Mouse (Mus musculus): ENCODE data around the gene Erich4. TPM values are rescaled to one million over a fixed set of nuclear protein-coding genes. Genes with fewer than 3 reads are reported as not detected.
A peak's percentile ranks its signal among the peaks of the same experiment; 100 is the strongest.

Erich4 gene
- total RNA-seq, 2 experiments from 2014 or later = not detected

- DNase-seq (ENCODE audit: low spot score in 2 of 2) = no peak
Measured at GRCm38 (mm10) chr7:25624851-25625250, 9.2 kb upstream of the Erich4 start.

- DNase-seq (ENCODE audit: low spot score in 2 of 2) = no peak
Measured at GRCm38 (mm10) chr7:25623857-25624370, 8.2 kb upstream of the Erich4 start.

- DNase-seq (ENCODE audit: low spot score in 2 of 2) = peak in 1 of 2 experiments; percentile 19
Measured at GRCm38 (mm10) chr7:25620751-25621150, 5.1 kb upstream of the Erich4 start.

- DNase-seq (ENCODE audit: low spot score in 2 of 2) = peak in 1 of 2 experiments; percentile 9
Measured at GRCm38 (mm10) chr7:25620101-25620500, 4.4 kb upstream of the Erich4 start.

- DNase-seq (ENCODE audit: low spot score in 2 of 2) = no peak
Measured at GRCm38 (mm10) chr7:25619722-25619991, 4.0 kb upstream of the Erich4 start.

- DNase-seq (ENCODE audit: low spot score in 2 of 2) = peak; percentile 89 to 91
Measured at GRCm38 (mm10) chr7:25618865-25619721, 3.4 kb upstream of the Erich4 start, which contains the start of gene Dmac2. TSS of gene Dmac2 (plus strand) at chr7:25619414.

DNA sequence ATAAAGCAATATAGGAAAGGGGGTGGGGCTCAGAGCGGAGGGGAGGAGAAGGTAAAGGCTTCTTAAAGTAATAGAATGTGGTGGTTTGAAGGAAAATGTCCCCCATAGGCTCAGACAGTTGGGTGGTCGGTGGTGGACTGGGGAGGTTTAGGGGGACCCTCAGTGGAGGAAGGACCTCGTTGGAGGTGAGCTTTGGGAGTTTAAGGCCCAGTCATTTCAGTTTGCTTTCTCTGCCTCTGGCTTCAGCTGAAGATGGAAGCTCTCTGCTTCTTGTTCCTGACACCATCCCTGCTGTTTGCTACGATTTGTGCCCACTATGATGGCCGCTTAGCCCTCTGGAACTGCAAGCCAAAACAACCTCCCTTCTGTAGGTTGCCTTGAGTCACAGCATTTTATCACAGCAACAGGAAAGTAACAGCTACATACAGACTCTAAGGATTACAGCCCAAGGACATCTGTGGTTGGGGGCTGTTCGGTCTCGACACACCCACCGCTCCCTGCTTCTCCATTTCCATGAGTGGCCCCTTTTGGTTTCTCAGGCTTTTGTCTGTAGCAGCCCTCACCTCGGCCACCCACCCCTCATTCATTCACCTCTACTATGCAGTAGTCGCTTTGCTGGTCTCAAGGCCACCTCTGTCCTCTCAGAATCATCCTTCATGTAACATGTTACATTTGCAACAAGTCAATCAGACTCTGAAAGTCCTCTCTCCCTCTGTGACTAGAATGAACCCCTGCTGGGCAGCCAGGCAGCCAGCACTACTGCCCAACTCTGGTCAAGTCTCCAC lies 1.9 kb upstream of the Erich4 start:
- peak in 1 of 2 experiments; percentile 16 for DNase-seq (ENCODE audit: low spot score in 2 of 2)

DNA sequence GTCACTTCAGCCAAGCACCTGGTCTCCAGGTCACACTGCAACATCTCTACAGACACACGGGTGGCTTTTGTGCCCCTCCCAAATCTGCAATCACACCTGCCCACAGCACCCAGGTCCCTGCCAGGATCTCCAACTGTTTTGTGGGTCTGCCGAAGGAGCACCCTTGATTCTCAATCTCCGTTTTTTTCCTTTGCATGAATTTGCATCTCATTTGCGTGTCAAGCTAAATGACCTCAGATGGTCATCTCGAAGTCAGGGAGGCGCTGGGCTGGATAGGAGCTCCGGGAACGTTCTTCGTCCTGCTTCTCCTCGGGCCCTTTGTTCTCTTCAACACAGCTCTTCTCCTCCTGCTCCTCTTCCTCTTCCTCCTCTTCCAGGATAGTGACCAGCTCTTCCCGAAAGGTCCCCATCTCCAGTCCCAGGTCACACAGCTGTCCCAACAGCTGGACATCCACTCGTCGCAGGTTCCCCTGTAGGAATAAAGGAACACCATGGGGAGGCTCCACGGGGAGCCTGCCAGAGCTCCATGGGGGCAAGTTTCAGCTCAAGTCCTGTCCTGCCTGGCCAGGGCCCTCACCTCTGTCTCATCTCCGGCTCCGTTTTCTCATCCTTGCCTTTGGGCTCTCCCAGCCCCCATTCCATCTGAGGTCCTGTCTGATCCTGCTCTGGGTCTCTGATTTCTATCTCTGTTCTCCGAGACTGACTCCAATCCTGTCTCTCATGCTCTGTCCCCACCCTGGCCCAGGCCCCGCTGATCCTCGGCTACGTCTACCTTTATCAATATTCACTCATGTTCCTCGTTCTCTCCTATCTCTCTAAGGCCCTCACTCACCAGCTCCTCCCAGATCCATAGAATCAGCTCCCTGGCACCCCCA lies 624 bp downstream of the Erich4 start:
- no peak for DNase-seq (ENCODE audit: low spot score in 2 of 2)

- DNase-seq (ENCODE audit: low spot score in 2 of 2) = no peak
Measured at GRCm38 (mm10) chr7:25614086-25614485, 1.6 kb downstream of the Erich4 start.

- DNase-seq (ENCODE audit: low spot score in 2 of 2) = no peak
Measured at GRCm38 (mm10) chr7:25611501-25611900, 4.2 kb downstream of the Erich4 start.

DNA sequence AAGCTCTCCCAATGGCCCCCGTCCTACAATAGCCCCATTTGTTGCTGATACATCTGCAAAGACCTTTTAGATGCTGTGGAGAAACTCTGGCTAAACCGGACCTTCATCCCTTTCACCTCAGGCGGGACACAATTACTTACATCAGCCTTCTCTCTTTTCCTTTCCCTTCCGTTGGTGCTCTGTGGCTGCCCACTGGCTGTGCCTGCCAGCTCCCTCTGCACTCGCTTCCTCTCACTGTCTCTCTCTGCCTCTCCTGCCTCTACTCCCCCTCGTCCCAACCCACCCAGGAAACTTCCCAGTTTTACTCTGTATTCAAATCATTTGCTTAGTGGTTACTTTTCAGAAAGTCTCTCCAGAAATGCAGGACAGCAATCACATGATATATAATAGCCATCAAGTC lies 5.6 kb downstream of the Erich4 start:
- DNase-seq (ENCODE audit: low spot score in 2 of 2) = no peak

- no peak for DNase-seq (ENCODE audit: low spot score in 2 of 2)
Measured at GRCm38 (mm10) chr7:25607196-25607595, 8.5 kb downstream of the Erich4 start.

GRCm38 (mm10) chr7:25606625-25607063 lies 9.0 kb downstream of the Erich4 start:
- no peak for DNase-seq (ENCODE audit: low spot score in 2 of 2)

- DNase-seq (ENCODE audit: low spot score in 2 of 2) = no peak
Measured at GRCm38 (mm10) chr7:25601346-25601745, 14.3 kb downstream of the Erich4 start.

DNA sequence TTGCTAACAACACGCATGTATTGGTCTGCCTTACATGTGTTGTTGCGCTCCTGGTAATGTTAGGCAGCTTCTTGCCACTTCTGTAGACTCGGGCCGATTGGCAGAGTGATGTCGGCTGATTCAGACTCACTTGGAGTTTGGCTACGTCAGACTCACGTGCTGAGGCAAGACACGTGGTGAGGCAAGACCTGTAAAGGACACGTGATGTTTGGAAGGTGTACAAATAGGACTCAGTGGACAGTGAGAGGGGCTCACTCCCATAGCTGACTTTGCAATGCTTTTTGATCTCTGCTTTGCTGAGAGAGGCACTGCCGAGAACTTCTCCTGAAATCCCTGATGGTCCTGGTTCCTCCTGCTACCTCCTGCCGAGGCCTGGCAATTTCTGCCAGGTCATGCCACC lies 15.0 kb downstream of the Erich4 start:
- no peak for DNase-seq (ENCODE audit: low spot score in 2 of 2)

DNA sequence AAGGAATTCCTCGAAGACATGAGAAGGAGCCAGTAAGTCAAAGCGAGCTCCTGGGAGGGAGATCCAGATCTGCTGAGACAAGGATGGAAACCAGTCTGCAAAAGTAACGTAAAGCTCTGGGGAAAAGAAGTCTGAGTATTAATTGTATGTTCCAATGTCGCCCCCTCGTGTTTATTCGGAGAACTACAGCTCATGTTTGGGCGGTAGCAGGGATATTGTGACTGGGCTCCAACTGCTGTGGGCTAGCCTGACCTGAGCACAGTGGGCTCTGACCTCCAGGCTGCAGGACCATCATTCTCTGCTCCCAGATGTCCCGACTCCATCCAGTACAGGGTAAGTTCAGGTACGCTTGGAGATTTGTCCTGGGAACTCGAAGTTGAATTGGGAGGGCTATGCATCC lies 16.0 kb downstream of the Erich4 start:
- DNase-seq (ENCODE audit: low spot score in 2 of 2) = peak; percentile 57 to 68

GRCm38 (mm10) chr7:25593859-25594258 lies 21.8 kb downstream of the Erich4 start:
- no peak for DNase-seq (ENCODE audit: low spot score in 2 of 2)

DNA sequence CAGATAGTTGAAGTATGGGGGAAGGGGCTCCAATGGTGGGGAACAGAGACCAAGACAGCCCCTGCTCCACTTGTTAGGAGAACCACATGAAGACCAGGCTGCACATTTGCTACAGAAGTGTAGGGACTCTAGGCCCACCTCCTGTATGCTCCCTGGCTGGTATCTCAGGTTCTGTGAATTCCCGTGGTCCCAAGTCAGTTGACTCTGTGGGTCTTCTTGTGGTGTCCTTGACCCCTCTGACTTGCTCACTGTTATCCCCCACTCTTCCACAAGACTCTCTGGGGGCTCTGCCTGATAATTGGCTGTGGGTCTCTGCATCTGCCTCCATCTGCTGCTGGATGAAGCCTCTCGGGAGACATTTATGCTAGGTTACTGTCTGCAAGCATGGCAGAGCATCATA lies 24.5 kb downstream of the Erich4 start:
- DNase-seq (ENCODE audit: low spot score in 2 of 2) = no peak

DNA sequence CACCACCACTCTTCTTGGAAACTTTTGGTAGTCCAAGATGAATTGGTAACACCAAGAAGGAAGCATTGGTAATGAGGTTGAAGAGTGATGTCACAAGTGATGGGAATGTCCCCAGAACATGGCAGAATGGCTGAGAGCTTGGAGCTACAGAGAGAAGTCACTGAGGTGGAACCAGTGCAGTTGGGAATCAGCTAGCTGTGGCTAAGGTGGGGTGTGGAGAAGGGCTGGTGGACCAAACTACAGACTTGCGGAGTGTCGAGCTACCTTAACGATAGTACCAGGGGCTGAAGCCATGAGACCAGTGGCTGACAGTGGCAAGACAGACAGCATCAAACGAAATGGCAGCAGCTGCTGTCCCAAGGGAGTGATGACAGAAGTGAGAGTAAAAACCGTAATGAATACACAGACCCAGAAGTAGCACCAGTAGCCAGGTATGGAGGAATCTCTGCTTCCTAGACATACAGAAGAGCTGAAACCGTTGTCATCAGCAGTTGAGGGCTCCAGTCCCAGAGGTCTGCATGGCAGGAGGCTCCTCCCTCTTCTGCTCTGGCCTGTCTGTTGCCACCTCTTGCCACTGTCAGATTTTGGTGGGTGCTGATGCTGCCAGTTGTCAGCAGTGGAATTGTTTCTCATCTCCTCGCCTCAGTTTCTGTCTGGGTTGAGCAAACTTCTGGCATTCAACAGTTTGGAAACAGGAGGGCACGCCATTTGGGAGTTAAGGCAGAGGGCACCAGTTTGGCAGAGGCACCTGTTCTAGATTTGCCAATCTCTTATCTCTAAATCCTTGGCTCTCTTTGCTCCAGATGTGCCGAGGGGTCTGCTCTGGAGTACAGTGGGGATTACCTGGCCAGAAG lies 30.1 kb downstream of the Erich4 start:
- DNase-seq (ENCODE audit: low spot score in 2 of 2) = no peak

GRCm38 (mm10) chr7:25584651-25585050 lies 31.0 kb downstream of the Erich4 start:
- DNase-seq (ENCODE audit: low spot score in 2 of 2) = no peak
